Mouse (Mus musculus) gastrocnemius, postnatal 36 days (tissue): ENCODE results near the gene Gal3st3. TPM values are rescaled to one million over a fixed set of nuclear protein-coding genes. Genes with fewer than 3 reads are reported as not detected.

Experiments used
- total RNA-seq, 2 experiments: library from RNA; stranded (reverse); gene quantifications; 2 replicates each; pipeline ENCODE4 v1.2.3; 2021

Gene Gal3st3
- total RNA-seq, 2 experiments from 2014 or later = 0.10 TPM; not detected in 1

Other genes starting within 250 kb of the Gal3st3 start
- 1 to 10 TPM in 1 of 2 experiments, under 1 TPM in 1; 0.52 to 1.3 TPM for gene Rin1, start 247.8 kb upstream of the Gal3st3 start, total RNA-seq
- gene Cd248, start 230.3 kb upstream of the Gal3st3 start, total RNA-seq = 10 to 100 TPM; 12.4 to 12.5 TPM
- under 1 TPM in 1 of 2 experiments, not detected in 1; 0.22 TPM for gene Tmem151a, start 212.8 kb upstream of the Gal3st3 start, total RNA-seq
- gene Yif1a, start 209.8 kb upstream of the Gal3st3 start, total RNA-seq = 10 to 100 TPM; 38.2 to 44.7 TPM
- under 1 TPM in 1 of 2 experiments, not detected in 1; 0.25 TPM for gene Cnih2, start 199.8 kb upstream of the Gal3st3 start, total RNA-seq
- 100 to 1,000 TPM; 103 to 110 TPM for gene Rab1b, start 191.3 kb upstream of the Gal3st3 start, total RNA-seq
- 10 to 100 TPM; 53.0 to 56.6 TPM for gene Klc2, start 179.8 kb upstream of the Gal3st3 start, total RNA-seq
- gene Pacs1, start 25.2 kb upstream of the Gal3st3 start, total RNA-seq = 1 to 10 TPM; 5.0 to 6.3 TPM
- 10 to 100 TPM; 63.4 to 65.9 TPM for gene Sf3b2, start 2.9 kb upstream of the Gal3st3 start, total RNA-seq
- gene Catsper1, start 37.4 kb downstream of the Gal3st3 start, total RNA-seq = not detected
- gene Cst6, start 51.2 kb downstream of the Gal3st3 start, total RNA-seq = 10 to 100 TPM; 26.7 to 28.3 TPM
- 10 to 100 TPM; 12.6 to 13.6 TPM for gene Eif1ad, start 68.4 kb downstream of the Gal3st3 start, total RNA-seq
- 100 to 1,000 TPM; 116 to 124 TPM for gene Banf1, start 68.8 kb downstream of the Gal3st3 start, total RNA-seq
- gene Sart1, start 90.4 kb downstream of the Gal3st3 start, total RNA-seq = 10 to 100 TPM; 34.3 to 38.0 TPM
- gene Tsga10ip, start 104.2 kb downstream of the Gal3st3 start, total RNA-seq = under 1 TPM; 0.52 to 0.64 TPM
- 100 to 1,000 TPM; 531 to 582 TPM for gene Drap1, start 126.6 kb downstream of the Gal3st3 start, total RNA-seq
- 10 to 100 TPM; 32.7 to 33.6 TPM for gene AI837181, start 126.8 kb downstream of the Gal3st3 start, total RNA-seq
- gene Fosl1, start 149.2 kb downstream of the Gal3st3 start, total RNA-seq = not detected
- gene Ccdc85b, start 159.6 kb downstream of the Gal3st3 start, total RNA-seq = 1 to 10 TPM; 4.7 to 6.0 TPM
- gene Fibp, start 162.3 kb downstream of the Gal3st3 start, total RNA-seq = 10 to 100 TPM; 35.2 to 41.5 TPM
- gene Ctsw, start 170.2 kb downstream of the Gal3st3 start, total RNA-seq = not detected
- gene Efemp2, start 175.6 kb downstream of the Gal3st3 start, total RNA-seq = 1 to 10 TPM; 5.3 to 6.3 TPM
- gene Mus81, start 190.1 kb downstream of the Gal3st3 start, total RNA-seq = 10 to 100 TPM; 16.1 to 19.8 TPM
- 10 to 100 TPM; 67.8 to 72.7 TPM for gene Cfl1, start 192.1 kb downstream of the Gal3st3 start, total RNA-seq
- gene 1700020D05Rik, start 205.5 kb downstream of the Gal3st3 start, total RNA-seq = under 1 TPM; 0.33 to 0.59 TPM
- gene Snx32, start 212.2 kb downstream of the Gal3st3 start, total RNA-seq = 1 to 10 TPM; 5.2 to 7.8 TPM